Mouse (Mus musculus): Measurements from ENCODE around the gene Dhdh. TPM values are rescaled to one million over a fixed set of nuclear protein-coding genes. Genes with fewer than 3 reads are reported as not detected.
"Not testable (repeated sequence)": the region's sequence is repeated elsewhere in the genome, so short reads cannot be mapped to it uniquely, and the experiment has no call there.

The Dhdh gene
- 3.5 and 3.7 TPM in 2 replicates for polyA plus RNA-seq (2015; fragmentation: Nextera tagmentation; extraction: Ambion mirVana)

DNA sequence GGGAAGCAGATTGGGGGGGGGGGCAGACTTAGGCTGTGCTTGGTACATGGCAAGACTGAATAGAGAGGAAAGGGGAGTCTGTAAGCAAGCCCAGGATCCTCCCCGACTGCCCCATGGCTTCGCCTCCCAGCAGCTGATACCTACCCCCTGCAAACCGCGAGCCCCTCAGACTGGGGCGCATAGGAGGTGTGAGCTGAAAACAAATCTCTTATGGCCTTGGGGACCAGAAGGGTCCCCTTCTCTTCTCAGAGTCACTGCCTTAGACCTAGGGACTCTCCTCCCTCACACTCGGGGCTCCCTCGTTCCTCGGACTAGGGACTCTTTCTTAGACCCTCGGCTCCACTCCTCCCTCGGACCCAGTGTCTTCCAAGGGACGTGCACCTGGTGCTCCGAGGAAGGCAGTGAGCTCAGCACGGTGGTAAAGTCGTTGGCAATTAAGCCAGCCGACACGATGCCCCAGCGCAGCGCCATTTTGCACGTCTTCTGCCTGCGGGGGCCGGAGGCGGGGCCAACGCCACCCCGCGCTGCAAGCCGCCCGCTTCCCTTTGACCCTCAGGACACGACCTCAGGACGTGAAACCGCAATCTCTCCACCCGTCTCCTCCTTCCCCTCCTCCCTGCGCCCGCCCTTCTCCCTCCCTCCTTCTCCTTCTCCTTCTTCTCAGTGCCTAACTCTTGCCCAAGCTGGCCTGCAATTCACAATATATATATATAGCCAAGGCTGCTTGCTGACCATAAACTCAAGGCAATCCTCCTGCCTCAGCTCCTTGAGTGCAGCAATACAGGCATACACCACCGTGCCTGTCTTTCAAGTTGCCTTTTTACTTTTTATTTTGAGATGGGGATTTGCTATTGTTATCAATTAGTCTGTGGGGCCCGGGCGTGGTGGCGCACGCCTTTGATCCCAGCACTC lies at the start of gene Dhdh:
Dhdh (minus strand) TSS at position 513 of the 912 bp plus-strand sequence.
- H3K27ac ChIP-seq = peak within 1 kb of the TSS; percentile 57; the same call in 1 of the 2 replicates
- H3K9ac ChIP-seq = 0 out of 2 replicates have a peak within 1 kb of the TSS, but pooled peaks have one; percentile 19
- ATAC-seq (ENCODE audit: insufficient read depth, low FRiP score, low read depth) = peak; percentile 29; the same call in 1 of the 2 replicates
- peaks cover 19% of the 10 kb centered on the region for H3K4me1 ChIP-seq
- no peaks in the 10 kb centered on the region for H3K9me3 ChIP-seq
- 9% methylated on average over 38 of the region's 38 CpGs for WGBS
- H3K4me2 ChIP-seq = peak within 1 kb of the TSS; percentile 73
- H3K36me3 ChIP-seq = peaks cover 11% of the 10 kb centered on the region; the same call in 1 of the 2 replicates
- H3K27me3 ChIP-seq (replicated peaks) = no peaks in the 10 kb centered on the region
- peak within 1 kb of the TSS; percentile 48 for H3K4me3 ChIP-seq (replicated peaks)

- ATAC-seq (ENCODE audit: insufficient read depth, low FRiP score, low read depth) = no peak
- H3K9ac ChIP-seq = peak overlapping the region; percentile 1; the same call in 1 of the 2 replicates
- peak overlapping the region; percentile 73 for H3K4me2 ChIP-seq
- no peaks in the 10 kb centered on the region for H3K9me3 ChIP-seq
- H3K27ac ChIP-seq = no peak overlapping the region
- no peaks in the 10 kb centered on the region for H3K36me3 ChIP-seq
- H3K4me1 ChIP-seq = peaks cover 6% of the 10 kb centered on the region
- peak overlapping the region; percentile 50 for H3K4me3 ChIP-seq (replicated peaks)
- H3K27me3 ChIP-seq (replicated peaks) = no peaks in the 10 kb centered on the region
- 79% methylated on average over 10 of the region's 10 CpGs for WGBS
Observed at GRCm38 (mm10) chr7:45537602-45538001, 49.0 kb upstream of the Dhdh start.

- H3K27ac ChIP-seq = no peak overlapping the region
- no peaks in the 10 kb centered on the region for H3K9me3 ChIP-seq
- H3K27me3 ChIP-seq (replicated peaks) = no peaks in the 10 kb centered on the region
- peaks cover 9% of the 10 kb centered on the region for H3K4me1 ChIP-seq
- no peak overlapping the region for H3K9ac ChIP-seq
- ATAC-seq (ENCODE audit: insufficient read depth, low FRiP score, low read depth) = no peak
- no peaks in the 10 kb centered on the region for H3K36me3 ChIP-seq
- H3K4me3 ChIP-seq (replicated peaks) = no peak overlapping the region
- 78% methylated on average over 1 of the region's 1 CpGs for WGBS
- H3K4me2 ChIP-seq = no peak overlapping the region
Observed at GRCm38 (mm10) chr7:45535676-45536075, 47.1 kb upstream of the Dhdh start.

- H3K27ac ChIP-seq = peak overlapping the region; percentile 63
- peak overlapping the region; percentile 29 for H3K4me2 ChIP-seq
- no peak for ATAC-seq (ENCODE audit: insufficient read depth, low FRiP score, low read depth)
- H3K4me1 ChIP-seq = peaks cover 16% of the 10 kb centered on the region; the same call in 1 of the 2 replicates
- WGBS = 31% methylated on average over 2 of the region's 2 CpGs
- H3K27me3 ChIP-seq (replicated peaks) = no peaks in the 10 kb centered on the region
- no peaks in the 10 kb centered on the region for H3K9me3 ChIP-seq
- no peaks in the 10 kb centered on the region for H3K36me3 ChIP-seq
- no peak overlapping the region for H3K9ac ChIP-seq
- no peak overlapping the region for H3K4me3 ChIP-seq (replicated peaks)
Observed at GRCm38 (mm10) chr7:45530643-45531042, 42.0 kb upstream of the Dhdh start.

DNA sequence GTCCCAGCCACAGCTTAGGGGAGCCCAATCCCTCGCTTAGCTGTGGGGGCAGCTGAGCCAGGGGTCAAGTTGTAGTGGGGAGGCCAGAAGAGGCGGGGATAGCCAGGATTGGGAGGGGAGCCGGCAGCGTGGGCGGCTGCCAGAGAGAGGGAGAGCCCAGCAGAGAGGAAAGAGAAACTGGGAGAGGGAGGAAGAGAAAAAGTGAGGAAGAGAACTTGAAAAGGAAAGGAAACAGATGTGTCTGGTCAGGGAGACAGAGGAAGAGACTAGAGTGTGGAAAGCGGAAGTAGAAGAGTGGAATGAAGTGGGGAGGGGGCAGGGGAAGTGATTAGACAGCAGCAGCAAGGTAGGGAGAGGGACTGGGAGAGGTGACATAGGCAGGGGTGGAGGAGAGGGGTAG lies 40.9 kb upstream of the Dhdh start:
- H3K9ac ChIP-seq = no peak overlapping the region
- H3K9me3 ChIP-seq = no peaks in the 10 kb centered on the region
- no peak overlapping the region for H3K4me3 ChIP-seq (replicated peaks)
- no peaks in the 10 kb centered on the region for H3K36me3 ChIP-seq
- H3K4me2 ChIP-seq = peak overlapping the region; percentile 29; the same call in 1 of the 2 replicates
- no peak for ATAC-seq (ENCODE audit: insufficient read depth, low FRiP score, low read depth)
- peak overlapping the region; percentile 2; the same call in 1 of the 2 replicates for H3K27ac ChIP-seq
- H3K27me3 ChIP-seq (replicated peaks) = no peaks in the 10 kb centered on the region
- peaks cover 25% of the 10 kb centered on the region for H3K4me1 ChIP-seq
- 10% methylated on average over 6 of the region's 6 CpGs for WGBS

DNA sequence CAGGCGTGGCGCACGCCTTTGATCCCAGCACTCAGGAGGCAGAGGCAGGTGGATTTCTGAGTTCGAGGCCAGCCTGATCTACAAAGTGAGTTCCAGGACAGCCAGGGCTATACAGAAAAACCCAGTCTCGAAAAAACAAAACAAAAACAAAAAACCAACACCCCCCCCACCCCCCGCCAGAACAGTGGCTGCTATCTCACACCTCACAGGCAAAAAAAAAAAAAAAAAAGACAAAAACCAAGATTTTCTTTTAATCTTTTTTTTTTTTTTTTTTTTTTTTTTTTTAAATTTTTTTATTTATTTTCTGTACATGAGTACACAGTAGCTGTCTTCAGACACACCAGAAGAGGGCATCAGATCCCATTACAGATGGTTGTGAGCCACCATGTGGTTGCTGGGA lies 38.6 kb upstream of the Dhdh start:
- 88% methylated on average over 6 of the region's 6 CpGs for WGBS
- H3K9ac ChIP-seq; H3K27me3 ChIP-seq (replicated peaks); H3K27ac ChIP-seq; H3K9me3 ChIP-seq; H3K36me3 ChIP-seq; H3K4me3 ChIP-seq (replicated peaks); ATAC-seq (ENCODE audit: insufficient read depth, low FRiP score, low read depth); H3K4me2 ChIP-seq: not testable (repeated sequence)
- H3K4me1 ChIP-seq = peaks cover 35% of the 10 kb centered on the region

GRCm38 (mm10) chr7:45526474-45527120 lies 38.0 kb upstream of the Dhdh start:
- no peak for ATAC-seq (ENCODE audit: insufficient read depth, low FRiP score, low read depth)
- Histone ChIP-seq H3K27ac (peak overlapping the region; percentile 95), H3K9me3 (no peaks in the 10 kb centered on the region), H3K27me3 (replicated peaks) (no peaks in the 10 kb centered on the region), H3K4me3 (replicated peaks) (peak overlapping the region; percentile 78), H3K9ac (no peak overlapping the region), H3K36me3 (no peaks in the 10 kb centered on the region), H3K4me2 (peak overlapping the region; percentile 78), H3K4me1 (peaks cover 35% of the 10 kb centered on the region)
- WGBS = 23% methylated on average over 7 of the region's 7 CpGs

GRCm38 (mm10) chr7:45525809-45526473 lies 37.3 kb upstream of the Dhdh start, which contains the start of the genes Ppp1r15a and Plekha4:
Ppp1r15a (minus strand) TSS chr7:45526268.
Plekha4 (plus strand) TSS chr7:45526330.
- no peaks in the 10 kb centered on the region for H3K9me3 ChIP-seq
- H3K9ac ChIP-seq = peak within 1 kb of the TSS; percentile 78
- H3K27ac ChIP-seq = peak within 1 kb of the TSS; percentile 95
- under 1% methylated on average over 54 of the region's 54 CpGs for WGBS
- H3K36me3 ChIP-seq = no peaks in the 10 kb centered on the region
- ATAC-seq (ENCODE audit: insufficient read depth, low FRiP score, low read depth) = peak; percentile 81
- H3K4me2 ChIP-seq = peak within 1 kb of the TSS; percentile 78
- no peaks in the 10 kb centered on the region for H3K27me3 ChIP-seq (replicated peaks)
- peaks cover 34% of the 10 kb centered on the region for H3K4me1 ChIP-seq
- H3K4me3 ChIP-seq (replicated peaks) = peak within 1 kb of the TSS; percentile 78

GRCm38 (mm10) chr7:45524841-45525621 lies 36.4 kb upstream of the Dhdh start:
- H3K4me1 ChIP-seq = peaks cover 25% of the 10 kb centered on the region
- WGBS = 20% methylated on average over 12 of the region's 12 CpGs
- peak overlapping the region; percentile 78 for H3K4me2 ChIP-seq
- ATAC-seq (ENCODE audit: insufficient read depth, low FRiP score, low read depth) = peak; percentile 67
- H3K9ac ChIP-seq = peak overlapping the region; percentile 78
- no peaks in the 10 kb centered on the region for H3K9me3 ChIP-seq
- peak overlapping the region; percentile 95 for H3K27ac ChIP-seq
- peak overlapping the region; percentile 78 for H3K4me3 ChIP-seq (replicated peaks)
- H3K27me3 ChIP-seq (replicated peaks) = no peaks in the 10 kb centered on the region
- H3K36me3 ChIP-seq = no peaks in the 10 kb centered on the region

GRCm38 (mm10) chr7:45523678-45524170 lies 35.1 kb upstream of the Dhdh start:
- no peaks in the 10 kb centered on the region for H3K9me3 ChIP-seq
- H3K4me3 ChIP-seq (replicated peaks) = peak overlapping the region; percentile 17
- H3K4me1 ChIP-seq = peaks cover 19% of the 10 kb centered on the region
- 80% methylated on average over 13 of the region's 13 CpGs for WGBS
- H3K36me3 ChIP-seq = no peaks in the 10 kb centered on the region
- H3K9ac ChIP-seq = no peak overlapping the region
- no peaks in the 10 kb centered on the region for H3K27me3 ChIP-seq (replicated peaks)
- 0 out of 2 replicates have a peak overlapping the region, but pooled peaks have one; percentile 40 for H3K27ac ChIP-seq
- no peak for ATAC-seq (ENCODE audit: insufficient read depth, low FRiP score, low read depth)
- peak overlapping the region; percentile 28 for H3K4me2 ChIP-seq

Data from stomach, embryonic 15.5 days (tissue).